Mouse (Mus musculus): ENCODE data around the gene Slc39a5.

GRCm38 (mm10) chr10:128391850-128392249 is 9.2 kb downstream of the Slc39a5 start:
- no peak for TF ChIP-seq CTCF (IDR thresholded peaks at IDR 0.05; ENCODE audit: control insufficient read depth, insufficient read depth, low read length)
- TF ChIP-seq POLR2A (IDR thresholded peaks at IDR 0.05; ENCODE audit: borderline replicate concordance, control insufficient read depth, low read depth, low read length) = no peak
